Mouse (Mus musculus): Measurements from ENCODE around the gene Slc25a4.

DNA sequence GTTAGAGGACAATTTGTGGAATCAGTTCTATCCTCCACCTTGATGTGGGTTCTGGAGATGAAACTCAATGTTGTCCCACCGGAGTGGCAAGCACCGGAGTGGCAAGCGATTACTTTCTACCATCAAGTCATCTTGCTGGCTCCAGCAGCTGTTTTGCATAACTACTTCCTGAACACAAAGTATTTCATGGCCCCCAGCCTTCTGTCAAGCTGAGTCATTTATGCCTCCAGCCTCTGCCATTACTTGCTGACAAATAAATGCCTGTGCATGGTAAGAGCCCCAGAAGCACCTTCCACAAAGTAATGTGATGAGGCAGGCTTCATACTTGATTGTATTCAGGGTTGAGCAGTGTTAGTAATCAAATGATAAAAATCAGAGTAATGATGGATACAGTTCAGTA, 14.2 kb downstream of the Slc25a4 start:
- TF ChIP-seq CTCF (conservative IDR thresholded peaks at IDR 0.05; ENCODE audit: insufficient read depth, insufficient read length, low read depth, low read length) = no peak
- no peak for TF ChIP-seq POLR2A (IDR thresholded peaks at IDR 0.05; ENCODE audit: low read depth, low read length)

Measured in kidney, adult 2 months (tissue).